ENCODE assay signal across 14 mouse cellular contexts in genomic region chr16:29947670-29948069, GRCm38 (mm10).
DNase-seq lines count a peak whose midpoint lies in the region; ATAC-seq and TF ChIP-seq lines count a peak whose summit lies in the region.
"Had no signal": no experiment of that assay in that cellular context is flagged by ENCODE, and none has a peak within 500 bp of the region (broad histone marks: within the 10 kb centered on the region; RNA-seq: fewer than 3 reads in every experiment).

No protein-coding gene starts in this region.

- 56% methylated on average over 5 of the region's 5 CpGs for WGBS in hindbrain, postnatal 0 days
- WGBS in hindbrain, embryonic 13.5 days: 72% methylated on average over 5 of the region's 5 CpGs

- DNase-seq in hindbrain, postnatal 0 days (ENCODE audit: low spot score): peak; percentile 43
- DNase-seq in 3T3-L1 (ENCODE audit: low read depth, low spot score) (peak; percentile 14), A20 (ENCODE audit: low read depth, low spot score) (peak; percentile 8)
- DNase-seq in gonadal fat pad, adult 2 months (ENCODE audit: low read depth): peak; percentile 63
- no peak for DNase-seq in layer of hippocampus, adult 9-11 months
- DNase-seq: cerebellum, adult 8-10 months; kidney, adult 2 months; right cerebral cortex, adult 18-20 months had no signal

- no peaks in the 10 kb centered on the region for H3K27me3 ChIP-seq in hindbrain, postnatal 0 days (ENCODE audit: insufficient read depth, low read length)
- H3K27me3 ChIP-seq in hindbrain, embryonic 13.5 days: peaks cover 48% of the 10 kb centered on the region
- H3K27me3 ChIP-seq: embryonic facial prominence, embryonic 12.5 days; heart, embryonic 15.5 days had no signal

- H3K9me3 ChIP-seq in hindbrain, postnatal 0 days (ENCODE audit: low read length): no peaks in the 10 kb centered on the region
- no peaks in the 10 kb centered on the region for H3K9me3 ChIP-seq in hindbrain, embryonic 13.5 days
- H3K9me3 ChIP-seq: embryonic facial prominence, embryonic 12.5 days; G1E; heart, embryonic 15.5 days had no signal

- no peak for TF ChIP-seq CTCF in hindbrain, postnatal 0 days (IDR thresholded peaks at IDR 0.05; ENCODE audit: low read depth)

- H3K4me3 ChIP-seq in hindbrain, postnatal 0 days (ENCODE audit: low read length): no peak overlapping the region
- no peak overlapping the region for H3K4me3 ChIP-seq in hindbrain, embryonic 13.5 days
- H3K4me3 ChIP-seq: embryonic facial prominence, embryonic 12.5 days; heart, embryonic 15.5 days had no signal

- no peak overlapping the region for H3K9ac ChIP-seq in hindbrain, postnatal 0 days (replicated peaks; ENCODE audit: low read length)
- no peak overlapping the region for H3K9ac ChIP-seq in hindbrain, embryonic 13.5 days
- H3K9ac ChIP-seq: embryonic facial prominence, embryonic 12.5 days; heart, embryonic 15.5 days had no signal

- peaks cover 9% of the 10 kb centered on the region; the same call in 1 of the 2 replicates for H3K4me1 ChIP-seq in hindbrain, postnatal 0 days (ENCODE audit: insufficient read depth, low read length)
- peaks cover 24% of the 10 kb centered on the region for H3K4me1 ChIP-seq in hindbrain, embryonic 13.5 days (replicated peaks)

- no peak overlapping the region for H3K4me2 ChIP-seq in hindbrain, postnatal 0 days (ENCODE audit: low read depth, low read length)
- H3K4me2 ChIP-seq in hindbrain, embryonic 13.5 days: no peak overlapping the region
- H3K4me2 ChIP-seq: embryonic facial prominence, embryonic 12.5 days; heart, embryonic 15.5 days had no signal

- ATAC-seq in hindbrain, postnatal 0 days: peak; percentile 76
- ATAC-seq in hindbrain, embryonic 13.5 days (ENCODE audit: low FRiP score): no peak
- no peak for ATAC-seq in megakaryocyte-erythroid progenitor cell, adult 5-6 weeks (replicated peaks; ENCODE audit: low FRiP score, low TSS enrichment, poor library complexity, severe bottlenecking)
- ATAC-seq: activated CD4-positive, CD25-positive, alpha-beta regulatory T cell, adult 4 months had no signal

- no peaks in the 10 kb centered on the region for H3K36me3 ChIP-seq in hindbrain, postnatal 0 days (ENCODE audit: insufficient read depth, low read length)
- no peaks in the 10 kb centered on the region for H3K36me3 ChIP-seq in hindbrain, embryonic 13.5 days
- H3K36me3 ChIP-seq: embryonic facial prominence, embryonic 12.5 days; G1E; heart, embryonic 15.5 days had no signal

- H3K27ac ChIP-seq in hindbrain, postnatal 0 days: no peak overlapping the region
- no peak overlapping the region for H3K27ac ChIP-seq in hindbrain, embryonic 13.5 days
- H3K27ac ChIP-seq: embryonic facial prominence, embryonic 12.5 days had no signal
